Mouse (Mus musculus): ENCODE data around the gene Vps18. TPM values are rescaled to one million over a fixed set of nuclear protein-coding genes. Genes with fewer than 3 reads are reported as not detected.

Gene Vps18
- polyA plus RNA-seq, 1 experiment, result 0.73 TPM

GRCm38 (mm10) chr2:119281899-119282565 is 6.5 kb upstream of the Vps18 start:
- H3K36me3 ChIP-seq (ENCODE audit: control insufficient read depth), result no peaks in the 10 kb centered on the region
- H3K4me3 ChIP-seq (replicated peaks), result no peak overlapping the region
- H3K27me3 ChIP-seq (ENCODE audit: control insufficient read depth), result no peaks in the 10 kb centered on the region
- no peaks in the 10 kb centered on the region for H3K9me3 ChIP-seq (ENCODE audit: control insufficient read depth, low read length)
- TF ChIP-seq GATA1 (IDR thresholded peaks at IDR 0.05; ENCODE audit: low read length) (no peak), TAL1 (IDR thresholded peaks at IDR 0.05; ENCODE audit: low read length) (no peak)
- H3K4me1 ChIP-seq (ENCODE audit: control insufficient read depth), result no peaks in the 10 kb centered on the region; the same call in 1 of the 2 replicates

- no peak for TF ChIP-seq GATA1 (IDR thresholded peaks at IDR 0.05; ENCODE audit: low read length)
- TF ChIP-seq TAL1 (IDR thresholded peaks at IDR 0.05; ENCODE audit: low read length), result no peak
- Histone ChIP-seq H3K27me3 (ENCODE audit: control insufficient read depth) (no peaks in the 10 kb centered on the region), H3K4me1 (ENCODE audit: control insufficient read depth) (peaks cover 29% of the 10 kb centered on the region), H3K4me3 (replicated peaks) (no peak overlapping the region), H3K36me3 (ENCODE audit: control insufficient read depth) (peaks cover 18% of the 10 kb centered on the region), H3K9me3 (ENCODE audit: control insufficient read depth, low read length) (no peaks in the 10 kb centered on the region)
Observed at GRCm38 (mm10) chr2:119287372-119287771, 1.2 kb upstream of the Vps18 start.

GRCm38 (mm10) chr2:119289014-119289416 is 475 bp downstream of the Vps18 start:
- peaks cover 34% of the 10 kb centered on the region for H3K36me3 ChIP-seq (ENCODE audit: control insufficient read depth)
- no peak for TF ChIP-seq GATA1 (IDR thresholded peaks at IDR 0.05; ENCODE audit: low read length)
- no peak for TF ChIP-seq TAL1 (IDR thresholded peaks at IDR 0.05; ENCODE audit: low read length)
- peak overlapping the region; percentile 81 for H3K4me3 ChIP-seq (replicated peaks)
- peaks cover 29% of the 10 kb centered on the region for H3K4me1 ChIP-seq (ENCODE audit: control insufficient read depth)
- no peaks in the 10 kb centered on the region for H3K9me3 ChIP-seq (ENCODE audit: control insufficient read depth, low read length)
- H3K27me3 ChIP-seq (ENCODE audit: control insufficient read depth), result no peaks in the 10 kb centered on the region

DNA sequence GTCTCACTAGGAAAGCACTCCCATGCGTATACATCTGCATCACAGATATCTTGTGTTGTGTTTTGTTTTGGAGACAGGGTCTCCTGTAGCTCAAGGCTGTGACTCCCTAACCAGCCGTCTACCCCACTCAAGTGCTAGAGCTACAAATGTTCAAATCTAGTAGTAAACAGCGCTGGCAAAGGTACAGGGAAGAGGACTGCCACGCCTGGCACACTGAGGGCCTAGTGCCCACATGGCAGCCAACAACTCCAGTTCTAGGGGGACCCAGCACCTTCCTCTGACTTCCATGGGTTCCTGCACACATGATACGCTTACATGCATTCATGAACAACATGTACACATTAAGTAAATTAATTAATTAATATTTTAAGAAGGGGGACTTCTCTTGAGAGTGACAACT is 3.7 kb downstream of the Vps18 start:
- H3K36me3 ChIP-seq (ENCODE audit: control insufficient read depth), result peaks cover 60% of the 10 kb centered on the region
- H3K27me3 ChIP-seq (ENCODE audit: control insufficient read depth), result no peaks in the 10 kb centered on the region
- H3K9me3 ChIP-seq (ENCODE audit: control insufficient read depth, low read length), result no peaks in the 10 kb centered on the region
- H3K4me3 ChIP-seq (replicated peaks), result no peak overlapping the region
- no peak for TF ChIP-seq TAL1 (IDR thresholded peaks at IDR 0.05; ENCODE audit: low read length)
- peaks cover 29% of the 10 kb centered on the region for H3K4me1 ChIP-seq (ENCODE audit: control insufficient read depth)

DNA sequence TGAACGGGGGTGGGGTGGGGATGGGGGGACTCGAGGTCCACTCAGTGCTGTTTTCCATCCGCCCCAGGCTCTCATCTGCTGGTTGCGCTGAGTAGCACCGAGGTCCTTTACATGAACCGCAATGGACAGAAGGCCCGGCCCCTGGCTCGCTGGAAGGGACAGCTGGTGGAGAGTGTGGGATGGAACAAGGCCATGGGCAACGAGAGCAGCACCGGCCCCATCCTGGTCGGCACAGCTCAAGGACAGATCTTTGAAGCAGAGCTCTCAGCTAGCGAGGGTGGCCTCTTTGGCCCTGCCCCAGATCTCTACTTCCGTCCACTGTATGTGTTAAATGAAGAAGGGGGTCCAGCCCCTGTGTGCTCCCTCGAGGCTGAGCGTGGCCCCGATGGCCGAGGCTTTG is 4.3 kb downstream of the Vps18 start:
- no peak for TF ChIP-seq TAL1 (IDR thresholded peaks at IDR 0.05; ENCODE audit: low read length)
- no peak overlapping the region for H3K4me3 ChIP-seq (replicated peaks)
- no peaks in the 10 kb centered on the region for H3K9me3 ChIP-seq (ENCODE audit: control insufficient read depth, low read length)
- peaks cover 25% of the 10 kb centered on the region for H3K4me1 ChIP-seq (ENCODE audit: control insufficient read depth)
- H3K36me3 ChIP-seq (ENCODE audit: control insufficient read depth), result peaks cover 65% of the 10 kb centered on the region
- no peaks in the 10 kb centered on the region for H3K27me3 ChIP-seq (ENCODE audit: control insufficient read depth)

GRCm38 (mm10) chr2:119293311-119293710 is 4.8 kb downstream of the Vps18 start:
- TF ChIP-seq TAL1 (IDR thresholded peaks at IDR 0.05; ENCODE audit: low read length) (no peak), GATA1 (IDR thresholded peaks at IDR 0.05; ENCODE audit: low read length) (no peak)
- Histone ChIP-seq H3K36me3 (ENCODE audit: control insufficient read depth) (peaks cover 68% of the 10 kb centered on the region), H3K27me3 (ENCODE audit: control insufficient read depth) (no peaks in the 10 kb centered on the region), H3K4me3 (replicated peaks) (no peak overlapping the region), H3K9me3 (ENCODE audit: control insufficient read depth, low read length) (no peaks in the 10 kb centered on the region), H3K4me1 (ENCODE audit: control insufficient read depth) (peaks cover 20% of the 10 kb centered on the region)

DNA sequence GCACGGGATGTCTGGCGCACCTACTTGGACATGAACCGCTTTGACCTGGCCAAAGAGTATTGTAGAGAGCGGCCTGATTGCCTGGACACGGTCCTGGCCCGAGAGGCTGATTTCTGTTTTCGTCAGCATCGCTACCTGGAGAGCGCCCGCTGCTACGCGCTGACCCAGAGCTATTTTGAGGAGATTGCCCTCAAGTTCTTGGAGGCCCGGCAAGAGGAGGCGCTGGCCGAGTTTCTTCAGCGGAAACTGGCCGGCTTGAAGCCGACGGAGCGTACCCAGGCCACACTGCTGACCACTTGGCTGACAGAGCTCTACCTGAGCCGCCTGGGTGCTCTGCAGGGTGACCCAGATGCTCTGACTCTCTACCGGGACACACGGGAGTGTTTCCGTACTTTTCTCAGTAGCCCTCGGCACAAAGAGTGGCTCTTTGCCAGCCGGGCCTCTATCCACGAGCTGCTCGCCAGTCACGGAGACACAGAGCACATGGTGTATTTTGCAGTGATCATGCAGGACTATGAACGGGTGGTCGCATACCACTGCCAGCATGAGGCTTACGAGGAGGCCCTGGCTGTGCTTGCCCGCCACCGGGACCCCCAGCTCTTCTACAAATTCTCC is 5.3 kb downstream of the Vps18 start:
- no peaks in the 10 kb centered on the region for H3K9me3 ChIP-seq (ENCODE audit: control insufficient read depth, low read length)
- no peak overlapping the region for H3K4me3 ChIP-seq (replicated peaks)
- no peak for TF ChIP-seq GATA1 (IDR thresholded peaks at IDR 0.05; ENCODE audit: low read length)
- no peak for TF ChIP-seq TAL1 (IDR thresholded peaks at IDR 0.05; ENCODE audit: low read length)
- H3K36me3 ChIP-seq (ENCODE audit: control insufficient read depth), result peaks cover 74% of the 10 kb centered on the region
- peaks cover 18% of the 10 kb centered on the region for H3K4me1 ChIP-seq (ENCODE audit: control insufficient read depth)
- no peaks in the 10 kb centered on the region for H3K27me3 ChIP-seq (ENCODE audit: control insufficient read depth)

DNA sequence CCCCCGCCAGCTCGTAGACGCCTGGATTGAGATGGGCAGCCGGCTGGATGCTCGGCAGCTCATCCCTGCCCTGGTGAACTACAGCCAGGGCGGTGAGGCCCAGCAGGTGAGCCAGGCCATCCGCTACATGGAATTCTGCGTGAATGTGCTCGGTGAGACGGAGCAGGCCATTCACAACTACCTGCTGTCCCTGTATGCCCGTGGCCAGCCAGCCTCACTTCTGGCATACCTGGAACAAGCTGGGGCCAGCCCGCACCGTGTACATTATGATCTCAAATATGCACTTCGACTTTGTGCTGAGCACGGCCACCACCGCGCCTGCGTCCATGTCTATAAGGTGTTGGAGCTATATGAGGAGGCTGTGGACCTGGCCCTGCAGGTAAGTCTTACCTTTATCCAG is 5.9 kb downstream of the Vps18 start:
- TF ChIP-seq TAL1 (IDR thresholded peaks at IDR 0.05; ENCODE audit: low read length), result no peak
- no peak for TF ChIP-seq GATA1 (IDR thresholded peaks at IDR 0.05; ENCODE audit: low read length)
- Histone ChIP-seq H3K9me3 (ENCODE audit: control insufficient read depth, low read length) (no peaks in the 10 kb centered on the region), H3K27me3 (ENCODE audit: control insufficient read depth) (no peaks in the 10 kb centered on the region), H3K4me1 (ENCODE audit: control insufficient read depth) (peaks cover 18% of the 10 kb centered on the region), H3K36me3 (ENCODE audit: control insufficient read depth) (peaks cover 78% of the 10 kb centered on the region), H3K4me3 (replicated peaks) (no peak overlapping the region)

DNA sequence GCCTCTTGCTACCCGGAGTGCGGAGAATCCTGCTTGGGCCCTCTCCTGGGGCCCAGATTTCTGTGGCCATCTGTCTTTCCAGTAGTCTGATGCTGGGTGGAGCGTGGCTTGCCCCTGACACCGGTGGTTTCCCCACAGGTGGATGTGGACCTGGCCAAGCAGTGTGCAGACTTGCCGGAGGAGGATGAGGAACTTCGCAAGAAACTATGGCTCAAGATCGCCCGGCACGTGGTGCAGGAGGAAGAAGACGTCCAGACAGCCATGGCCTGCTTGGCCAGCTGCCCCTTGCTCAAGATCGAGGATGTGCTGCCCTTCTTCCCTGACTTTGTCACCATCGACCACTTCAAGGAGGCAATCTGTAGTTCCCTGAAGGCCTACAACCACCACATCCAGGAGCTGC is 8.2 kb downstream of the Vps18 start:
- TF ChIP-seq TAL1 (IDR thresholded peaks at IDR 0.05; ENCODE audit: low read length) (no peak), GATA1 (IDR thresholded peaks at IDR 0.05; ENCODE audit: low read length) (no peak)
- Histone ChIP-seq H3K9me3 (ENCODE audit: control insufficient read depth, low read length) (no peaks in the 10 kb centered on the region), H3K4me3 (replicated peaks) (no peak overlapping the region), H3K27me3 (ENCODE audit: control insufficient read depth) (no peaks in the 10 kb centered on the region), H3K36me3 (ENCODE audit: control insufficient read depth) (peaks cover 68% of the 10 kb centered on the region), H3K4me1 (ENCODE audit: control insufficient read depth) (peaks cover 31% of the 10 kb centered on the region)
